Mouse (Mus musculus): ENCODE measurements around the gene Vwa3a. TPM values are rescaled to one million over a fixed set of nuclear protein-coding genes. Genes with fewer than 3 reads are reported as not detected.
A peak's percentile ranks its signal among the peaks of the same experiment; 100 is the strongest.

Vwa3a gene
- polyA plus RNA-seq, 1 experiment from 2014 or later = 1.3 TPM

GRCm38 (mm10) chr7:120722063-120722462, 17.1 kb upstream of the Vwa3a start:
- H3K9me3 ChIP-seq = no peaks in the 10 kb centered on the region
- no peak overlapping the region for H3K27ac ChIP-seq
- 97% methylated on average over 4 of the region's 4 CpGs for whole genome bisulfite sequencing
- DNase-seq (ENCODE audit: low spot score) = no peak
- H3K27me3 ChIP-seq (ENCODE audit: insufficient read depth, poor library complexity, severe bottlenecking) = no peaks in the 10 kb centered on the region
- peaks cover 15% of the 10 kb centered on the region; the same call in 1 of the 2 replicates for H3K36me3 ChIP-seq
- no peak overlapping the region for H3K4me3 ChIP-seq
- peaks cover 7% of the 10 kb centered on the region for H3K4me1 ChIP-seq (replicated peaks)

DNA sequence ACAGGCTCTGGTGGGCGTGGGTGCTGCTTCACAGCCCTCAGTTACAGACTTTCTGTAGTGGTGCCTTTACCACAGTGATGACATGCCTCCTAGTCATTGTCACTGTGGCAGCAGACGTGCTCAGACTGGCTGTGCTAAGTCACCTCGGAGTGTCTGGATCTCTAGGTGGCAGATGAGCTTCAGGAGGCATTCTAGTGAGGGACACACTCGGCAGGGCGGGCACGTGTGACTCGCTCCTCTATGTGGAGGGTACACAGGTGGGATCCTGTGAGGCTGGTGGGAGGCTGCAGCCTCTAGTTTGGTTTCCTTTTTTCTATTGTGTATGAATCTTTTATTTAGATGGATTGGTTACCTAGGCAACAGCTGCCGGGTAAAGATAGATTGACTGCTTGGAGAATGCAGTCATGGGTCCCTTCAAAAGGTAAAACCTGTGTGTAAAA, 16.3 kb upstream of the Vwa3a start:
- H3K4me3 ChIP-seq = no peak overlapping the region
- no peak for DNase-seq (ENCODE audit: low spot score)
- peaks cover 7% of the 10 kb centered on the region for H3K4me1 ChIP-seq (replicated peaks)
- H3K27me3 ChIP-seq (ENCODE audit: insufficient read depth, poor library complexity, severe bottlenecking) = no peaks in the 10 kb centered on the region
- H3K36me3 ChIP-seq = peaks cover 18% of the 10 kb centered on the region
- no peak overlapping the region for H3K27ac ChIP-seq
- 65% methylated on average over 8 of the region's 8 CpGs for WGBS
- H3K9me3 ChIP-seq = no peaks in the 10 kb centered on the region

GRCm38 (mm10) chr7:120727581-120727980, 11.5 kb upstream of the Vwa3a start:
- H3K9me3 ChIP-seq = no peaks in the 10 kb centered on the region
- no peak for DNase-seq (ENCODE audit: low spot score)
- H3K4me3 ChIP-seq = no peak overlapping the region
- no peak overlapping the region for H3K27ac ChIP-seq
- H3K4me1 ChIP-seq (replicated peaks) = peaks cover 6% of the 10 kb centered on the region
- H3K36me3 ChIP-seq = peaks cover 42% of the 10 kb centered on the region
- 89% methylated on average over 3 of the region's 3 CpGs for WGBS
- no peaks in the 10 kb centered on the region for H3K27me3 ChIP-seq (ENCODE audit: insufficient read depth, poor library complexity, severe bottlenecking)

DNA sequence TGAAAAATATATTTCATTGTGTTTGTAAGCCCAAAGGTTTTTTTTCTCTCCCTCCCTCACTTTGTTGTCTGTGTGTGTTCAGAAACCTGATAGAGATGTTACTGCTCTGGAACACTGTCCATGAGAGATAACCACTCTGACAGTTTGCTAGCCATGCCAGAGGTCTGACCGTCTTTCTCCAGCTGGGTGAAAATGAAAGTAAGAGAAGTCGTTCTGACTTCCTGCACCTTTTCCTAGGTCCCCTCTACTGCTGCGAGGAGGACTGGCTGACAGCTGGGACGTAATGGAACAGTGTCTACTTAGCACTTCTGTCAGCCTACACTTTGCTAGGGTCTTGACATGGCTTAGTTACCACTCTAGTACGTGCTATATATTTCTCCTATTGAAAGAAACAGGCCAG, 9.5 kb upstream of the Vwa3a start:
- no peaks in the 10 kb centered on the region for H3K9me3 ChIP-seq
- no peak overlapping the region for H3K27ac ChIP-seq
- H3K36me3 ChIP-seq = peaks cover 47% of the 10 kb centered on the region
- 89% methylated on average over 5 of the region's 5 CpGs for WGBS
- no peak for DNase-seq (ENCODE audit: low spot score)
- H3K27me3 ChIP-seq (ENCODE audit: insufficient read depth, poor library complexity, severe bottlenecking) = no peaks in the 10 kb centered on the region
- H3K4me1 ChIP-seq (replicated peaks) = no peaks in the 10 kb centered on the region
- H3K4me3 ChIP-seq = no peak overlapping the region

DNA sequence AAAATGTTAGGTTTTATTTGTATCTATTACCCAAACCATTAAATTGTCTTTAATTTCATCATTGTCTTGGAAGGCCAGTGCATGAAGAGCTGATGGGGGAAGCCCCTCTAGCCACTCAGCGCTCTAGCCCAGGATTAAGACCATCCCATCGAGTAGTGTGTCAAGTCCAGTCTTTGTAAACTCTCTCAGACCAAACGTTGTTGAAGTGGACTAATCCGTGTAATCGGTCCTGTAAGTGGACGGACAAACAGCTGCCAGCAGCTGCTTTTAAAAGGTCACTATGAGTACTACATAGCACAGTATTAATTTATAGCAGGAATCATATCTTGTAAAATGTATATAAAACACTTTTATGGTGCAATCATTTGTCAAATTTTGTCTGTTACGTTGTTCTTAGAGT, 6.2 kb upstream of the Vwa3a start:
- Histone ChIP-seq H3K27ac (no peak overlapping the region), H3K27me3 (ENCODE audit: insufficient read depth, poor library complexity, severe bottlenecking) (no peaks in the 10 kb centered on the region), H3K36me3 (peaks cover 39% of the 10 kb centered on the region), H3K4me3 (no peak overlapping the region), H3K9me3 (no peaks in the 10 kb centered on the region), H3K4me1 (replicated peaks) (no peaks in the 10 kb centered on the region)
- 90% methylated on average over 7 of the region's 7 CpGs for WGBS
- DNase-seq (ENCODE audit: low spot score) = no peak

GRCm38 (mm10) chr7:120739558-120740101, 512 bp downstream of the Vwa3a start:
- Histone ChIP-seq H3K4me1 (replicated peaks) (peaks cover 16% of the 10 kb centered on the region), H3K4me3 (no peak overlapping the region), H3K36me3 (peaks cover 2% of the 10 kb centered on the region; the same call in 1 of the 2 replicates), H3K27ac (peak overlapping the region; percentile 40; the same call in 1 of the 2 replicates), H3K9me3 (no peaks in the 10 kb centered on the region), H3K27me3 (ENCODE audit: insufficient read depth, poor library complexity, severe bottlenecking) (no peaks in the 10 kb centered on the region)
- WGBS = 14% methylated on average over 5 of the region's 5 CpGs
- DNase-seq (ENCODE audit: low spot score) = peak; percentile 15

DNA sequence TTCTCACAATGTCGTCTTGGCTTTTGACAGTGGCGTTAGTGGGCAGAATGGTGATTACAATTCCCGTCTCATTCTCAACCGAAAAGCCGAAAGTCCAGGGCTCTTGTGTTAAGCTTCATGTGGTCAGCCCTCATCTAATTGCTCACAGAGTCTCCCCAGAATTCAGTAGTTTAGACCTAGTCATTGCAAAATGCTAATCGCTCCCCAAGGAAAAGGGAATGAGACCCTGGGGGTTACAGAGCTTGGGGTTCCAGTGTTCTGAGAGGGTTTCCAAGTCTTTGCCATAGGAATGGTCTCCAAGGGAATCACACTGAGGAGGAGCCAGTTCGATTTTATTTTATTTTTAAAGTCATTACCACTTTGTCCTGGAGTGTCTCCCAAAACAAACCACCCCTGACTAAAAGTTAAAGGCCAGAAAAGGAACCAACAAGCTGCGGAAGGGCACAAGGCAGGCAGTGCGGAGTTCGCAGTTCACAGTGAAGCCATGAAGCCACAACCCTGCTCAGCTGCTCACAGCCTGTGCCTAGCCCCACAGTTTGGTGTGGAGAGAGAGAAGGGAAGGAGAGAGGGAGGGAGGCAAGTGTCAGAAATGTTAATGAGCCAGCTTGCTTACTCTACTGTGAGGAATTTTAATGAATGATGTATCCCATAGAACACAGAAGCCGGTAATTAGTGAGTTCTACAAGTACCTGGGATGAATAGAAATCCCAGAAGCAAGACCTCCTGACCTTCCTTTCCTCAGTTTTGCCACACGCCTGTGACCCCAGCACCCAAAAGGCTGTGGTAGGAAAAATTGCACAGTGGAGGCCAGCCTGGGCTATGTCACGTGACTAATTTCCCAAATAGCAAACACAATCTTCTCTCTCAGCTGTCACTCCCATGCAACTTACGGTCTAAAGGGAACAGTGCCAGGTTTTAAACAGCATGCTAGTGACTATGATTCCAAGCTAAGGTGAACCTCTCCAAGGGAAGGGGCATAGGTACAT, 4.5 kb downstream of the Vwa3a start:
- WGBS = 82% methylated on average over 14 of the region's 14 CpGs
- peaks cover 15% of the 10 kb centered on the region for H3K4me1 ChIP-seq (replicated peaks)
- no peak for DNase-seq (ENCODE audit: low spot score)

DNA sequence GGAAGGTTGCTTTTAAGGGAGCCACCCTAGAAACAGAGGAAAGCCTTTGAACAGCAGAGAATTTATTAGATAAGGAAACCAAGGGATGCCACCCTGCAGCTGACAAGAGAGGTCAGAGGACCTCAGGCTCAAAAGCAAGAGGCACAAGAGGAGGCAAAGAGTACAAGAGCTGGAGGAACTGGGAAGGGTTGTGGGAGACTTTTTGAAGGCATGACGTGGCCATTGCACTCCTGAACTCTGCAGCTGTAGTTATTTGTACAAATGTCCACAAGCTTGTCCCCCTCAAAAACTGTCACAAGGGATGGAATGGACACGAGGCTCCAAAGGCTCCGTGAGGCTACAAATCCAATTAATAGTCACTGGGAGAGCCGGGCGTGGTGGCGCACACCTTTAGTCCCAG, 5.5 kb downstream of the Vwa3a start:
- Histone ChIP-seq H3K36me3 (no peaks in the 10 kb centered on the region), H3K27me3 (ENCODE audit: insufficient read depth, poor library complexity, severe bottlenecking) (no peaks in the 10 kb centered on the region), H3K9me3 (no peaks in the 10 kb centered on the region), H3K4me1 (replicated peaks) (peaks cover 6% of the 10 kb centered on the region), H3K4me3 (no peak overlapping the region), H3K27ac (no peak overlapping the region)
- no peak for DNase-seq (ENCODE audit: low spot score)
- WGBS = 89% methylated on average over 6 of the region's 6 CpGs

More for the DNA sequence above, 4.5 kb downstream of the Vwa3a start:
- H3K36me3 ChIP-seq = no peaks in the 10 kb centered on the region
- no peaks in the 10 kb centered on the region for H3K9me3 ChIP-seq
- no peak overlapping the region for H3K27ac ChIP-seq
- no peaks in the 10 kb centered on the region for H3K27me3 ChIP-seq (ENCODE audit: insufficient read depth, poor library complexity, severe bottlenecking)
- H3K4me3 ChIP-seq = no peak overlapping the region

DNA sequence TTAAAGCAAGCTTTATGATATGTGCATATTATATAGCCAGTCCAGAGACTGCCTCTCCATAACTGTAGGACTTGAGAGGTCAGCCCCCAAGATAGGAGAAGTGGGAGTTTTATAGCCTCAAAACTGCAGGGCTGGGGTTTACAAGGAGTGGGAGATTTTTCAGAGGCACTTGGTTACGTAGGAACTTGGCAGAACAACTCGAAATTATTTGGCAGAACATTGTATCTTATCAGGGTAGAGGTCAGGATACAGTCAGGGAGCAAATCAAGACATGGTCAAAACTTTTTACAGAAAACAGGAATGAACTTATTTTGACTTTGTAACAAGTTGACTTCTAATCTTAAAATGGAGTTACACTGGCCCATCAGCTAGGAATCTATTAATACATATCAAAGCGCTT, 6.9 kb downstream of the Vwa3a start:
- H3K4me3 ChIP-seq = no peak overlapping the region
- H3K4me1 ChIP-seq (replicated peaks) = no peaks in the 10 kb centered on the region
- H3K27me3 ChIP-seq (ENCODE audit: insufficient read depth, poor library complexity, severe bottlenecking) = no peaks in the 10 kb centered on the region
- no peaks in the 10 kb centered on the region for H3K9me3 ChIP-seq
- WGBS = 84% methylated on average over 3 of the region's 3 CpGs
- H3K27ac ChIP-seq = no peak overlapping the region
- H3K36me3 ChIP-seq = no peaks in the 10 kb centered on the region
- DNase-seq (ENCODE audit: low spot score) = no peak

DNA sequence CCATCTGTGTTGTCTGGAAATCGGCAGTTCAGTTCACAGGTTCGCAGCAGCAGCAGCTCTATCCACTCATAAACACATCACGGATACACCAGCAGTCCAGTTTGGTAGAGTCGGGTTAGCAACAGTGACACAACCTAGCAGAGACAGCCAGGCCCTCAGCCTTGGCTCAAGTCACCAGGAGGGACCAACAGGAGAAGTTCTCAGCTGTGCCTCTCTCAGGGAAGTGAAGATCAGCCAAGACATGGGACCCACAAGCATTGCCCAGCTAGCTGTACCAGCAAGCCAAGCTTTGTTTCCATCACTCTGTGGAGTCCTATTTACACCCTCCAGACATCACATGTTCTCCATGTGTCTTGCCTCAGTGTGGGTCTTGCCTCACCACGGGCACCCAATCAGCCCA, 7.7 kb downstream of the Vwa3a start:
- H3K4me1 ChIP-seq (replicated peaks) = no peaks in the 10 kb centered on the region
- no peak overlapping the region for H3K4me3 ChIP-seq
- no peaks in the 10 kb centered on the region for H3K9me3 ChIP-seq
- DNase-seq (ENCODE audit: low spot score) = no peak
- 89% methylated on average over 5 of the region's 5 CpGs for WGBS
- no peaks in the 10 kb centered on the region for H3K27me3 ChIP-seq (ENCODE audit: insufficient read depth, poor library complexity, severe bottlenecking)
- H3K36me3 ChIP-seq = no peaks in the 10 kb centered on the region
- H3K27ac ChIP-seq = no peak overlapping the region

DNA sequence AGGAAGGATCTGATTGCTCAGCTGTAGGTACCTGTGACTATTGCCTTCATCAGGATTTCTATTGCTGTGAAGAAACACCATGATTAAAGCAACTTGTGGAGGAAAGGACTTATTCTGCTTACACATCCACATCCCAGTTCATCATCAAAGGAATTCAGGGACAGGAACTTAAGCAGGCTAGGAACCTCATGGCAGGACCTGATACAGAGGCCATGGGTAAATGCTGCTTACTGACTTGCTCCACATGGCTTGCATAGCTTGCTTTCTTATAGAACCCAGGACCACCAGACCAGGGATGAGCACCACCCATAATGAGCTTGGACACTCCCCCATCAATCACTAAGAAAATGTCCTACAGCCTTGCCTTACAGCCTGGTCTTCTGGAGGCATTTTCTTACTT, 9.4 kb downstream of the Vwa3a start:
- no peaks in the 10 kb centered on the region for H3K36me3 ChIP-seq
- H3K27ac ChIP-seq = no peak overlapping the region
- H3K4me1 ChIP-seq (replicated peaks) = no peaks in the 10 kb centered on the region
- no peaks in the 10 kb centered on the region for H3K27me3 ChIP-seq (ENCODE audit: insufficient read depth, poor library complexity, severe bottlenecking)
- DNase-seq (ENCODE audit: low spot score) = no peak
- no peaks in the 10 kb centered on the region for H3K9me3 ChIP-seq
- no peak overlapping the region for H3K4me3 ChIP-seq

- H3K4me3 ChIP-seq = no peak overlapping the region
- H3K36me3 ChIP-seq = no peaks in the 10 kb centered on the region
- H3K27me3 ChIP-seq (ENCODE audit: insufficient read depth, poor library complexity, severe bottlenecking) = no peaks in the 10 kb centered on the region
- H3K4me1 ChIP-seq (replicated peaks) = no peaks in the 10 kb centered on the region
- DNase-seq (ENCODE audit: low spot score) = no peak
- no peak overlapping the region for H3K27ac ChIP-seq
- no peaks in the 10 kb centered on the region for H3K9me3 ChIP-seq
These were observed 12.2 kb downstream of the Vwa3a start for GRCm38 (mm10) chr7:120751330-120751729.

- Histone ChIP-seq H3K27me3 (ENCODE audit: insufficient read depth, poor library complexity, severe bottlenecking) (no peaks in the 10 kb centered on the region), H3K4me1 (replicated peaks) (no peaks in the 10 kb centered on the region), H3K36me3 (no peaks in the 10 kb centered on the region), H3K27ac (no peak overlapping the region), H3K4me3 (no peak overlapping the region), H3K9me3 (no peaks in the 10 kb centered on the region)
- no peak for DNase-seq (ENCODE audit: low spot score)
- 89% methylated on average over 7 of the region's 7 CpGs for WGBS
These were observed 12.8 kb downstream of the Vwa3a start for GRCm38 (mm10) chr7:120751906-120752305.

Data from hindbrain, embryonic 10.5 days (tissue).